Mouse (Mus musculus): ENCODE results near the gene Bckdhb.

- TF ChIP-seq CTCF (IDR thresholded peaks at IDR 0.05; ENCODE audit: low read depth) (no peak), EP300 (IDR thresholded peaks at IDR 0.05; ENCODE audit: low read depth) (no peak)
These were observed 126.1 kb downstream of the Bckdhb start for GRCm38 (mm10) chr9:84050867-84051635.

All from liver, embryonic 14.5 days (tissue).